Mouse (Mus musculus) cerebral cortex, adult 2 months (tissue): Measurements from ENCODE around the gene E330021D16Rik.

Source experiments
- WGBS: fragments of 180-500 bp; shearing (Covaris S2); methylation state at CpG from one replicate; pipeline ENCODE4 v1.1.7; 2018; 5-methylcytosine and 5-hydroxymethylcytosine counted together

Gene E330021D16Rik

DNA sequence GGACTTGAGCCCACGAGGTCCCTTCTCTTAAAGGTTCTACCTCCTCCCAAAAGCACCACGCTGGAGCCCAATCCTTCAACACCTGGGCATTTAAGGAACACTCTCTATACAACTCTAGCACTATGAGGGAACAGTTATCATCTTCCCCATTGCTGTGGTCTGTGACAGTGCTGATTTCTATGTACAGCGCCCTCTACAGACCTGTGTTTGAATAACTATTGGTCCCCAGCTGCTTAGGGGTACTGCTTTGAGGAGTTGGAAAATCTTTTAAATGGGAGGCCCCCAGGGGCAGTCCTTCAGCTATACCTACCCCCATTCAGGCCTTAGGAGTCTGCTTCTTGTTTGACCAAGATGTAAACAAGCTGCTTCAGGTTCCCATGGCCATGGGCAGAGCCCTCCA lies 5.7 kb upstream of the E330021D16Rik start:
- WGBS = 68% methylated on average over 3 of the region's 3 CpGs

DNA sequence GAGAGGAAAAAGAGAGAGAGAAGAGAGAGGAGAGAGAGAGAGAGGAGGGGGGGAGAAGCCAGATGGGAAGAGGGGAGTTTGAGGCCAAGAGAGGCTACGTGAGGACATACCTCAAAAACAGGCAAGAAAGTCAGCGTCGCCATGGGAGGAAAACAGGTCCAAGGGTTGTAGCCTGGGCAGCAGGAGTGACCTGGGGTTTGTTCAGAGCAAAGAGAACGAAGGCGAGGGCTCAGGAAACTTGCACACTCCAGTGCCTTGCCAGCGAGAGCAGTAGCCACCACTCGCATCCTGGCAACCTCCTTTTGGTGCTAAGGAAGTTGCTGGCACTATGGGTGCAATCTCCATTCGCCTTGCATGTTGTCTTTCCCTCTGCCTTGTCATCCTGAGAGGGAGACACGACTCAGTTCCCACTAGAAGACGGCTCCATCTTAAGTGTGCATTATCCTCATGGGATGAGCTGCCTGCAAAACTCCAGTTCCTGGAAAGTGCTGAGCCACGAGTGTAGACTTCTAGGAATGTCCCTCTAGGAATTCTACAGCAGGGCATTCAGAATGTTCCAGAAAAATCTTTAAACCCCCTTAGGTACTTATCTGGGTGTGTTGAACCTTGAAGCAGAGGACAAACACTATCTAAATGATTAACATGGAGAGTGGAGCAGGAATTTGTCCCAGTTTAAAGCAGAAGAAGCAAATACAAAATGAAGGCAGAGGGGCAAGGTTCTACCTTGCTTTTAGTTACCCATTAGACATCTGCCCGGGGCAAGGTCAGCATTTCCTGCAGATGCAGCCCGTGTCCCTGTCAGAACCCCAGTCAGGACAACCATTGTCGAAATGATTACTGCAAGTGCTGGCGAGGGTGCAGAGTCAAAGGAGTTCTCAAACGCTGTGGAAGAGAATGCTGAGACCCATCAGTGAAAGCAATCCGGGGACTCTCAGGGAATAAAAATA lies 3.8 kb upstream of the E330021D16Rik start:
- 70% methylated on average over 17 of the region's 17 CpGs for whole genome bisulfite sequencing

DNA sequence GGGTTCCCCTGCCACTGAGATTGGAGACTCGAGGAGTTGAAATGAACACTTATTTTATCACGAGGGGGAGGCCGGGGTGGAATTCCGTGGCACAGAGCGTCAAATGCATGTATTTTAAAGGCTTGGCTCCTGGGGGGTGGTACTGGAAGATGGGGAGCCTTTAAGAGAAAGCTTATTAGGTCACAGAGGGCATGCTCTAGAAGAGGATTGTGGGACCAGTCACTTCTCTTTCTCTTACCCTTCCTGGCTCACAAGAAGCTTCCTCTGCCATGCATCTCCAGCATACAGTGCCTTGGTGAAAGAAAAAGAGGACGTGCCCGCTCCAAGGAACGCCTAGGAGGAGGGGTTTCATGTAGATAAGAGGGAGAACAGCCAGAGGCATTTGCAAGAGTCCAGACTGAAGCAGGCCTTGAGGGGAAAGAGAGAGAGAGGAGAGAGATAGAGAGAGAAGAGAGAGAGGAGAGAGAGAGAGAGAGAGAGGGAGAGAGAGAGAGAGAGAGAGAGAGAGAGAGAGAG lies 3.0 kb upstream of the E330021D16Rik start:
- 62% methylated on average over 8 of the region's 8 CpGs for WGBS

DNA sequence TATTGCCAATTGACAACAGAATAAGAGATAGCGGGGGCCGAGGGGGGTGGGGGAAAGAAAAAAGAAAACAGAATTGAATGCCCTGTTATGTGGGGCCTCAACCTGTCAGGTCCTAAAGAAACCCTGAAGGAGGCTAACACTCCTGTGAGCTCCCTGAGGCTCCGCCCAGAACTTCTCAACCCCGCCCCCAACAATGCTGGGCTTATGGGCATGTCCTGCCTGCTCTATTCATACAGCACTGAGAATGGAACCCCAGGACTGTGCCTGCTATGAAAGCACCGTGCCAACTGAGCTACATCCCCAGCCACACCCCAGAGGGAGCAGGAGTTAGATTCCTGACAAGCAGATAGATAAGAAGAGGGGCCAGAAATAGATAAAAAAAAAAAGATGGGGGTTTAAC lies 2.5 kb upstream of the E330021D16Rik start:
- 77% methylated on average over 5 of the region's 5 CpGs for WGBS

DNA sequence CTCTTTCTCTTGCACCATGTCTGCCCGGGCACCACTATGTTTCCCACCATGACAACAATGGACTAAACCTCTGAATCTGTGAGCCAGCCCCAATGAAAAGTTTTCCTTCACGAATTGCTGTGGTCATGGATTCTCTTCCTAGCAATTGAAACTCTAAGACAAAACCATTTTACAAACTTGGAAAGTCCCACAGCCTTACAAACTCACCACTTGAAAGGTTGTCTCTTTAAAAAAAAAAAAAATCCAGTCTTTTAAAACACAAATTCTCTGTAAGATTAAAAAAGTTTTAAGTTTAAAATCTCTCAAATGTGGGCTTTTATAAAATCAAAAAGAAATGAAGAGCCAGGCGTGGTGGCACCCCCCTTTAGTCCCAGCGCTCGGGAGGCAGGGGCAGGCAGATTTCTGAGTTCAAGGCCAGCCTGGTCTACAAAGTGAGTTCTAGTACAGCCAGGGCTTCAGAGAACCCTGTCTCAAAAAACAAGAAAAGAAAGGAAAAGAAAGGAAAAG lies 1.5 kb downstream of the E330021D16Rik start:
- WGBS = 86% methylated on average over 5 of the region's 5 CpGs

DNA sequence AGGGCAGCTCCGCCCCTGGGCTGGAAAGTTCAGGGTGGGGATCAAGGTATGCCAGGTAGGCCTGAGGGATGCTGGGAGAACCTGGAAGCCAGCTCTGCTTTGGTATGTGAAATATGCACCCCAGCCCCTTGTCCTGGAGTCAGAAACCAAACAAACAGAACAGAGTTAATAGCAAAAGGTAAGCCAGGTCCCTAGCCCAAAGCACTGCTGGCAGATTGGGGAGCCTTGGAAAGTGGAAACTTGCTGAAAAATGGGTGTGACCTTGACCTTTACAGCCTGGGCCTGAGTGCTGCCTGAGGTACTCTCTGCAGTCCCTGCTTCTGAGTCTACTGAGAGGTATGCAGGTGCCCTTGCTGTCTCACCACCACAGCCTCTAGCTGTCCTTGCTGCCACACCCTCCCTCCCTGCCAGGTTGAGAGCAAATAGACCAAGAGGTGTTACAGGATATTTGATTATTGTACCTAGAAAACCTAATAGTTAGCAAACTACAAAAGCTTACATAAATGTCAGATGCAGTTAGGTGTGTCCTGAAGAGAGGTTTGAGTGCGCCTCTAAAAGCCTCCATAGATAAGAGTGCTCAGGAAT lies 7.7 kb downstream of the E330021D16Rik start:
- 90% methylated on average over 2 of the region's 2 CpGs for WGBS

DNA sequence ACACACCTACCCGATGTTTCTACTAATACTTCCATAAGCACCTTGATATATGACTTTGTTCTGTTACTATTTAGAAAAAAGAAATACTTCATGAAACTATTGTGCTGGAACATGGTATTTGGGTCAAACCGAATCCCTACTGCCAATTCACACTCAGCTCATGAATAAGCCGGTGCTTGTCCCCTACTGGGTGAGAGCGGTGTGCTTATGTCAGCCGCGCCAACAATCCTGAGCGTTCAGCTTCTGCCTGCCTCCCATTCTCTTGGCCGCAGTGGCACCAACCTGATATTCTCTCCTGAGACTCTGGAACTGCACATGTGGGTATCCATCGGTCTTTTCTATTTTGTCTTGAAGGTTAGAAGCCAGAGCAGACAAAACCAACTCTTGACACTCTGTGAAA lies 18.5 kb downstream of the E330021D16Rik start:
- 77% methylated on average over 9 of the region's 9 CpGs for WGBS

DNA sequence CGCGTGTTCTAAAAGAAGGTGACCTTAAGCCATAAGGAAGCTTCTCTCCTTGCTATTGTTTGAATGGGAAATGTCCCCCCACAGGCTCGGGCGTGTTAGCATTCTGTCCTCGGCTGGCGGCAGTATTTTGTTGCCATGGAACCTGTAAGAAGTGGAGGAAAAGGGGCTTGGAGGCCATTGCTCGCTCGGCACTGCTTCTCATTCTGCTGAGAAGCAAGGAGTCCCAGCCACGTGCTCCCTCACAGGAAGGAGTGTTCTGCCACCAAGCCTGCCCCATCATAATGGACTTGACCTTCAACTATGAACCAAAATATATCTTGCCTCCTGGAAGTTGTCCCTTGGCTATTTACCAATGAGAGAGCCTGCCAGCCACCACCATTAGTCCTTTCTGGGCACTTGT lies 25.1 kb downstream of the E330021D16Rik start:
- WGBS = 34% methylated on average over 9 of the region's 9 CpGs

DNA sequence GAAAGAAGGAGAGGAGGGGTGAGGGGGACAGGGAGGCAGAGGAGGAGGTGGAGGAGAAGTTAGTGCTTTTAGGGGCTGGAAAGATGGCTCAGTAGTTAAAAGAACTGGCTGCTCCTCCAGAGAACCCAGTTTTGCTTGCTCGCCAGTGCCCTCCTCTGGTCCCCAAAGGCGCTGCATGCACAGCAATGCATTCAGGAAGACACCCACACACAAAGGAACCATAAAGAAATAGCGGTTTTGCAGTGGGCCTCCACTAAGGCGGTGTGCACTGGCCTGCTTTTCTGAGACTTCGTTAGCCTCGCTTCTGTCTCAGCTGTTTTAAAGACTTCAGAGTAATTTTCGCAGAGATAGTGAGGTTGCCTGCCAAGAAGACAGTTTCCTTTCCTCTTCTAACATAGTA lies 30.1 kb downstream of the E330021D16Rik start:
- WGBS = 43% methylated on average over 7 of the region's 7 CpGs

DNA sequence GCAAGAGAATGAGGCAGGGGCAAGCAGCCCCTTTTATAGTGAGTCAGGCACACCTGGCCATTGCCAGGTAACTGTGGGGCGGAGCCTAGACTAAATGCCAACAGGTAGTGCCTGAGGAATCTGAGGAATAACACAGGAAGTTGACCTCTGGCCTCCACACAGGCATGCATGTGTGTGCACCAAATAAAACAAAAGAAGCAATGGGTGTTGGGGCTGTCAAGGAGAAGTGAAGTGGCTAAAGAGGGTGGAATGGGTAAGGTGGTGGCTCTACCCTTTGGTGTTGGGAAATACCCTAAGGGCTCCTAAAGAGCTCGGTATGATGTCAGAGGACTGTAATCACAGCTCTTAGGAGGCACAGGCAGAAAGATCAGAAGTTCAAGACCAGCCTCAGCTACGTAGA lies 32.2 kb downstream of the E330021D16Rik start:
- WGBS = 95% methylated on average over 3 of the region's 3 CpGs

DNA sequence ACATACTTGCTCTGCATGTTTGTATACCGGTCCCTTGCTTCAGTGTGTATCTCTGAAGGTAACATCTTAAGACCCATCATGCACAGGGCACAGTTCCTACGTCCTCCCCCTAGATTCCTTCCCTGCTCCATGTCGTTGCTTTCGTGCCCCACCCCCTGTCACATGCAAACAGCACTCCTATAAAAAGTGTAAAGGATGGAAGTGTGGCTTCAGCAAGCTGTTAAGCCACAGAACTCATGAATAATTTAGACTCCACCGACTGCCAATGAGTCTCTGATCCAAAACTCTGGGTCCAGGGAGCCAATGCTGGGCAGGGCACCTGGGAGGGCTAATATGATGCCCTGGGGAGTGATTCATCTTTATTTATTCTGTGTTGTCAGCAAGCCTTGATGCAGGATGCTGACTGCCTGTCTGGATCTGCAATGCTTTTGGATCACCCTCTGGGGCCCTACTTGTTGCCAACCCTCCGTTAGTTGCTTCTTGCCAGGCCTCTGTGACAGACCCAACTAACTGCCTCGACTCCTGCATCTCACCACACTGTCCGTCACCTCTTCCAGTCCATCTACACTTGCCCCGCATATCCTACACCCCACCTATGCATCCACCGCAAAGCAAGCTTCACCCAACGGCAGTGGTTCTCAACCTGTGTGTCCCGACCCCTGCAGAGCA lies 50.8 kb downstream of the E330021D16Rik start:
- WGBS = 41% methylated on average over 12 of the region's 12 CpGs

DNA sequence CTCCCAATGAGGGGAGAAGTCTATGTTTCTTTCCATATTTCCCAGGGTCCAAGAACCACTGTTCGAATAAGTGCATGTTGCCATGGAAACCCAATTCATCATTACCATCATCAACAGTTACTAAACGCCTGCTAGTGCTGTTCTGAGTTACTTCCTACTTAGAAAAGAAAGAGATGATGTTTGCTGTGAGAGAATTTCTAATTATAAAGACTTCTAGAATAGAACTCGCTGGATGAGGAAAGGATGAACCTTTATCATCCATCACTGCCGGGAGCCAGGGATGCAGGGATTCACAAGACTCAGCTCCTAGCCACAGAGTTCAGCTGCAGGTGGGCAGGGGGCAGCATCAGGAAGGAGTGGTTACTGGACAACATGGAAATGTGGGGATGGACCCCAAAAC lies 51.4 kb downstream of the E330021D16Rik start:
- 38% methylated on average over 4 of the region's 4 CpGs for WGBS

DNA sequence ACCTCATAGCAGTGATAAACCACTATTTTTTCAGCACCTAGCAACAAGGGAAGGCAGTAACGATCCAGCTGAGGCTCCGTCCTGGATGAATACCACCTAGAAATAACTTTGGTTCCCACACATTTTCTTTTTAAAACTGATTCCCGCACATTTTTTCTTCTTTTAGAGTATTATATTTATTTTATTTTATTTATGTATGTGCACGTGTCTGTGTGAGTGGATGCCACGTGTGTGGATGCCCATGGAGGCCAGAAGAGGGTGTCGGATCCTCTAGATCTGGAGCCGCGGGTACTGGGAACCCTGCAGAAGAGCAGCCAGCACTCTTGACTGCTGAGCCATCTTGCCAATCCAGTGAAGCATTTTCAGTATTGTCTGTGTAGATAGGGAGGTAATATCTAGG lies 52.1 kb downstream of the E330021D16Rik start:
- 45% methylated on average over 8 of the region's 8 CpGs for WGBS

DNA sequence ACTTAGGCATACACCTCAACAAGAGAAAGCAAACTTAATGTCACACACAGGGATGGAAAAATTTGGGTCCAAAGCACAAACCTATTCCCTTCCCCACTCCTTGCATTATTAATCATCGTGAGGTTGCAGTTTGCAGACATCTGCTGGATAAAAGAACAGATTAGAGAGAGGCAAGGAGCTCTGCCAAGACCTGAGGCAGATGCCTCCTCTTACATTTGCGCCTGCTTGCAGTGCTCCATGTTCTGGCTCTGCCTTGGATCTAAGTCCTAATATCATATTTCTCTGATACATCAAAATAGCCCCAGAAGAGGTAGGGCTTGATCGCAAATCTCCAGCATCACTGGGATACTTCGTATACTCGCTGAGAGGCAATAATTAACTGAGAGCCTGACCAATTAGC lies 56.9 kb downstream of the E330021D16Rik start:
- 59% methylated on average over 5 of the region's 5 CpGs for WGBS

DNA sequence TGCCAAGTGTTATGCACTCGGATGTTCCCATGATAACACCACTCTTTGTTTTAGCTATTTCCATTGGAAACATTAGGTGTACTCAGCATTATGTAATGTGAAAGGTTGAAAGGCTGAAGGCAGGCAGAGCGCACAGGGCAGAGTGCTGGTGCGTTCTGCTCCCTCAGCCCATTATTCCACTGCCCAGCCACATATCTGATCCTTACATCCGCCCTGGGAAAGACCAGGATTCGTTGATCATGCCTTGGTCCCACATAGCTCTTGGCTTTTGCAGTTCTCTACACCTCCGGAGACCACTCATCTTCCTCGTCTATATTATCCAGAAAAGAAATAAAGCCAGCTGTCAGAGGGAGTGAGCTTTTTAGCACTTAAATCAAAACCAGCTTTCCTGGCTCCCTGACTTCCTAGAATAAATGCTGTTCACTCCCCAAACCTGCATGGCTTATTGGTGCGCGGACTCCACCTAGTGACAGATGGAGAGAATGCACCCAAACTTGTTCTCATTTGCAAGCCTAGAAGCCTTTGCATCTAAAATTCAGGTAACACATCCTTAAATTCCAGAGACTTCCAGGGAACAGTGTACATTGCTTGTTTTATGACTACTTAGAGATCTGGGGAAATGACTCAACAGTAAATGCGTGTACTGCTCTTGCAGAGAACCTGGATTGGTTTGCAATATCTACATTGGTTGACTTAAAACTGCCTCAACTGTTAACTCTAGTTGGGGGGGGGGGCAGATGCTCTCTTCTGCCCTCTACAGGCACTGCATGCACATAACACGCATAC lies 61.8 kb downstream of the E330021D16Rik start:
- WGBS = 25% methylated on average over 11 of the region's 11 CpGs
